Mouse (Mus musculus) spleen, postnatal 36 days (tissue): ENCODE results near the gene Rab11b.

Experiments used
- DNase-seq, 2 experiments: peaks; one replicate each; pipeline ENCODE4 v3.0.0; 2022; ENCODE audit warnings: low spot score in 2 of 2, mixed read lengths in 1 of 2

The Rab11b gene

DNA sequence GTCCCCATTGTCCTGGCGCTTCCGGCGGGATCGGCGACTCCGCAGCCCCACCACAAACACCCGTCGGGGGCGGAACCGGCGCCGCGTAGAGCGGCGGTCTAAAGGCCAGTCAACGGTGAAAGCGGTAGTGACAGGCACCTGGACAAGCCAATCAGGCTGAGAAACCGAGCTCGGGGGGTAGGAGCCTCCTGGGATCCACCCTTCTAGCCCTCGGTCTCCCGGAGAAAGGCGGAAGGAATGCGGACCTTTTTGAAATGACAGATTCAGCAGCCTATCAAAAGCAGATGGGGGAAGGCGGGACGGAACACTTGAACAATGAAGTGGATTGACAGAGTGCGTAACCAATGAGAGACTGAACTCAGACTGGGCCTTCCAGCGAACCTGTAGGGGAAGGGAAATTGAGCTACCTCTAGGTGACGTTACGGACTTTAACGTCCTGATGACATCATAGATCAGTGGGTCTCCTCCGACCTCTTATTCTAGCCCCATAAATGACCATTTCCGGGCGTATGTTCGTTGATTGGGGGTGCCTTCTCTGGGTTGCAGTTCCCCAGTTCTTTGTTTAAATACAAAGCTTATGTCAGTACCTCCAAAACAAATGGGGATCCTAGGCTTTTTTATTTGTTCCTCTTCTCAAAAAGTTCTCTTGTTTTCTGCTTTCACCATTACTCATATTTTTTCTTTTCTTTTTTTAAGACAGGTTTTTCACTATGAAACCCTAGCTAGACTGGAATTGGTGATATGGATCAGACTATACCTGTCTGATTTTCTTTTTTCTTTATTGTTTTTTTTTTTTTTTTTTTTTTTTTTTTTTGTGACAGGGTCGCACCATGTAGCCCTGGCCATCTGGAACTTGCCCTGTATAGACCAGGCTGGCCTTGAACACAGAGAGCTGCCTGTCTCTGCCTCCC is at the start of gene Rab11b:
Gene Rab11b (minus strand): TSS at position 276 of the 911 bp plus-strand sequence.
- peak; percentile 100 for DNase-seq

DNA sequence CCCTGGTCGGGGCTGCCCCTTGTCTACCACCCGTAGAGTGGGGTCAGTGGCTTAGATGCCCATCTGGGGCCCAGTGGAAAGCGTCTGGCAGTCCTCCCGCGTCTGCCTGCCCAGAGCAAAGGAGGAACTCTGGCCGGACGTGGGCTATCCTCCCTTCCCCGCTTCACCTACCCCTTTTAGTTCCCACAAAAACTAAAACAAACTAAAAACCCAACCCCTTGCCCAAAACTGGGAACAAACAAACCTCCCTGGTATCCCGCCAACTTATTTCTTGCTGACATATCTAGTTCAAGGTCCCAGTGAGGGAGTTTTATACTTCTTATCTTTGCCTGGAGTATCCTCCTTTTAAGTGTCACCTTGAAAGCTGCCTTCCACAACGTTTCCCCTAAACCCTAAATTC is 47.9 kb upstream of the Rab11b start:
- no peak for DNase-seq

DNA sequence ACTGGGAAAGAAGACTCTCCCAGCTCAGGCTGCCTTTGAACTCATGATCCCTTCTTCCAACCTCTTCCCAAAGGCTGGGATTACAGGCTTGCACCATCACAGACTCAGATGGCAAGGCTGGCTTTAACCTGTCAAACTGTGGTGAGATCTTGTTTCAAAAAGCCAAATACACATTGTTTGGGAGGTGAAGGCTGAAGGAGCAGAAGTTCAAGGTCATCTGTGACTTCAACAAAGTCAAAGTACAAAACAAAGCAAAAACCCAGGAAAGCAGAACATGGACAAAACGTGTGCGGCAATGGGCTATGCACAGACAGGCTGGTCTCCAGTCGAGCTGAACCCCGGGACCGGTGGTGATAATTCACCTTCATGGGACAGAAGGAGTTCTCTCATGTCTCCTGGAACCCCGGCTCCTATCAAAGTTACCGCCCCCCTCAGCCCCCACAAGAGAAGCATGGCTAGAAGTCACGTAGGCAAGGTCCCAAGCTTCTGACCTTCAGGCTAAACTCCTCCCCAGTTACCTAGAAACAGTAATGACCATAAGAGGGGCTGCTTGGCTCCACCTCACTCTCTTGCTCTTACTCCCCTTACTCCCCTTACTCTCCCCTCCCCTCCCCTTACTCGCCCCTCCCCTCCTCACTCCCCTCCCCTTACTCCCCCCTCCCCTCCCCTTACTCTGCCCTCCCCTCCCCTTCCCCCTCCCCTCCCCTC is 47.0 kb upstream of the Rab11b start:
- DNase-seq: no peak

DNA sequence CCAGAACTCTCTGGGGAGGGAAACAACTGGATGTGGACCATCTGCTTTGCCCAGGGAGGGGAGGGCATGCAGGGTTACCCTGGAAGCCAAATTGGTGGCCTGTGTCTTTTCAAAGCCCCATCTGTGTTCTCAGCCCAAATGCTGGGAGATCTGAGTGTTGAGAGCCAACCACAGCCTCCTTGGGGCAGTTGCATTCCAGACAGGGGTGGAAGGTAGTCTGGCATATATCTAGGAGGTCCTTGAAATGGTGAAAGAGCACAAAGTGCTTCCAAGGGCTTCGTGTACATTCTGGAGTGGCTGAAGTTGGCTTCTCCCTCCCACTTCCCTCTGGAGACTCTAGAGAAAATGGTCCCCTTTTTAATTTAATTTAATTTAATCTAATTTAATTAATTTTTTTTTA is 44.4 kb upstream of the Rab11b start:
- DNase-seq: no peak

DNA sequence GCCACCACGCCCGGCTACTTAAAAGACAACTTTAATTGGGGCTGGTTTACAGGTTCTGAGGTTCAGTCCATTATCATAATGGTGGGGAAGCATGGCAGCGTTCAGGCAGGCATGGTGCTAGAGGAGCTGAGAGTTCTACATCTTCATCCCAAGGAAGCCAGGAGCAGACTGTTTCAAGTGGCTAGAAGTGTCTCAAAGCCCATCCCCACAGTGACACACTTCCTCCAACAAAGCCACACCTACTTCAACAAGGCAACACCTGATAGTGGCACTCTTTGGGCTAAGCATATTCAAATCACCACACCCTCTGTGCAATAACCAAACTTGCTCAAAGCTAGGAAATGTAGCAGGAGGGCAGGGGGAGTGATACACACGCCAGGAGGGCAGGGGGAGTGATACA is 43.9 kb upstream of the Rab11b start:
- no peak for DNase-seq

DNA sequence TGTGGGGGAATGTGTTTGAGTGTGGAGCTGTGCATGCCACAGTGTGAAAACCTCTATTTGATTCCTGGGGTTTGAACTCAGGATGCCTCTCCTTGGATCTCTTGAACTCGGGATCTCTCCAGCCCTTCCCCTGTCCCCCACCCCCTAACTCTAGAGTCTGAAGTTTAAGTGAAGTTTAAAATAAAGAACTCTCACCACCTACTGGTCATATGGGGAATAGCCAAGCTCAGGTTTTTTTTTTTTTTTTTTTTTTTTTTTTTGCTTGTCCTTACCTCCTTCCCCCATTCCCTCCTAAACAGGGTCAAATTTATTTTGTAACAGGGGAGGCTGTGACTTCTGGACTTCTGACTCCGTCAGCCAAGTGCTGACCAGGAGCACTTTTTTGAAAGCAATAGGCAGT is 41.9 kb upstream of the Rab11b start:
- no peak for DNase-seq

DNA sequence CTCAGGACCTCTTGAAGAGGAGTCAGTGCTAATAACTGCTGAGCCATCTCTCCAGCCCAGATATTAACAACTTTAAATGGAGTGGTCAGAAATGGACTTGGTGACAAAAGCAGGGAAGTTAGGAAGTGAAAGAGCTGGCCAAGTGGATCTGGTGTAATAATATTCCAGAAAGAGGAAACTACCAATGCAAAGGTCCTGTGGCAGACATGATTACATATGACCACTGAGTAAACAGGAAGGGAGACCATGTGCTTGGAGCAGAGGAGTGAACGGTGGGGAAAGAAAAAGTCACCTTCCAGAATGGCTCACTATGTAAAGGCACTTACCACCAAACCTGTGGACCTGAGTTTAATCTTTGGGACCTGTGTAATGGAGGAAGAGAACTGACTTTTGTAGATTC is 38.9 kb upstream of the Rab11b start:
- DNase-seq: no peak

DNA sequence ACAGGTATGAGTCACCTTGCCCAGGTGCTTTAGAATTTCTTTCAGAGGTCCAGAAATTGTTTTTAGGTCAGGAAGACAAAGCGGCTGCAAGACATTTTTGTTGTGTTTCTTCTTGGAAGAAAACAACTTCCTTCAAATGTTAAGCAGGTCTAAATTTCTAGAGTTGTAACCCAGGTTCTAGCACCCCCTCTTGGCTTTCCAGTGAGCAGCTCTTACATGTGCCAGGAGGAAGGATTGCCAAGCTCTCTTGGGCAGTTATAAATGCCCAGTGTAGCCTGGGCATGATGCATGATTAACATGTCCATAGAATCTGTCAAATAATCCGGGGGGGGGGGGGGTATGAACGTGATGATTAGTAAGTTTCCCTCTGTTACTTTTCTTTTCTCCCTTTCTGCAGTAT is 38.0 kb upstream of the Rab11b start:
- DNase-seq: no peak

DNA sequence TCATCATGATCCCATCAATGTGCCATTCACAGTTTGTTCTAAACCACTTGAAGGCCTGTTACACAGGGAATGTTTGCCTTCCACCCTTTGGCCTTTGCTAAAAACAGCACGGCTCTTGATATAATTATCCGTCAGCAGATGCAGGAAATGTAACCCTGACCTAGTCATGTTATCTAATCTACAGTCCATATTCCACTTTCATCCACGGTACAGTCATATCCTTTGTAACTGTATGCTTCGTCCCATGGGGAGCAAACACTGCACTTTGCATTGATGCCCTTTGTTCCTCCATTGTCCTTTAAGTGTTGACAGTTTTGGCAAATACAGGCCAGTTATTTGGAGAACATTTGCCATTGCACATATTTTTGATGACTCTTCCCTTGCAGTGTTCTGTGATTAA is 28.4 kb upstream of the Rab11b start:
- DNase-seq: no peak

DNA sequence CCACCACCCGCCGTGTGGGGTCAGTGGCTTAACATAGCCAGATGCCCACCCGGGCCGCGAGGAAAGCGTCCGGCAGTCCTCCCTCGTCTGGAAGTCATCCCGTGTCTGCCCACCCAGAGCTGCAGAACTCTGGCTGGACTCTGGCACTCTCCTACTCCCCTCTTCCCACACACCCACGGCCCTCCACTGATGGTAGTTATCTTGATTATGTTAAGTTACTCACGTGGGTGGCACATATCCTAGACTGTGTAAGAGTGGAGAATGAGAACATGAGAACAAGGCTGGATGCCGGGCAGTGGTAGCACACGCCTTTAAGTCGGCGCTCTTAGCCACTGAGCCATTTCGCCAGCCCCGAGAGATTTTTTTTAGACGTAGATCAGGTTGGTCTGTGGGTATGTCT is 26.0 kb upstream of the Rab11b start:
- DNase-seq: no peak

DNA sequence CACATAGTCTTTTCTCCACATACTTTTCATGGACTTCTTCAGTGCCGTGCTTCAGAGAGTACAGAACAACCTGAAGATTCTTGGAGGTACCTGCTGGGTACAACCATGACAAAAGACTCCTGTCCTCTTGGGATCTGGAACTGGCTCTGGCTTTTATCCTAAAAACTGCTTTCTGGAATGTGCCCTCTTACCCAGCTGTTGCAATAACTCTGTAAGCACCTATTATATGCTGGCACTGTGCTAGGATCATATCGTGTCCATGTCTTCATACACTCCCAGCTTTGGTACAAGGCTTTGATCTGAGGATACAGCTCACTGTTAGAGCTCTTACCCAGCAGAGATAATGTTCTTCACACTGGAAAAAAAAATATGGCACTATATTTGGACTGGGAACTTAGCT is 24.6 kb upstream of the Rab11b start:
- DNase-seq: no peak

DNA sequence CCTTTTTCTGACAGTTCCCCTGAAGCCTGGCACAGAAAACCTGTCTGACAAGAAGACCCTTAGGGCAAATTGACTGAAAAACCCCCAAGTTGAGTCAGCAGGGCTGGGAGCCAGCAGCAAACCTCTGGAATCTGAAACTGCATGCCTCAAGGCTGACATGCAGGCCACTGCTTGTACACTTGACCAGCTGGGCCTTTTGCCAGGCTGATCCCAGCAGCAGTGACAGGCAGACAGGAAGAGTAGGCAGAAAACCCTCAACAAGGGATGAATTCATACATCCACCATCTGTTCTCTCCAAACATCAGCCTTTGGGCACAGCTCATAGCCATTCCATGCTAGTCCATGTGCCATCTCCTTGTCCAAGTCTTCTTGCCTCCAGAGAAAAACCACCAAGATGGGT is 23.1 kb upstream of the Rab11b start:
- peak; percentile 29 to 36 for DNase-seq

DNA sequence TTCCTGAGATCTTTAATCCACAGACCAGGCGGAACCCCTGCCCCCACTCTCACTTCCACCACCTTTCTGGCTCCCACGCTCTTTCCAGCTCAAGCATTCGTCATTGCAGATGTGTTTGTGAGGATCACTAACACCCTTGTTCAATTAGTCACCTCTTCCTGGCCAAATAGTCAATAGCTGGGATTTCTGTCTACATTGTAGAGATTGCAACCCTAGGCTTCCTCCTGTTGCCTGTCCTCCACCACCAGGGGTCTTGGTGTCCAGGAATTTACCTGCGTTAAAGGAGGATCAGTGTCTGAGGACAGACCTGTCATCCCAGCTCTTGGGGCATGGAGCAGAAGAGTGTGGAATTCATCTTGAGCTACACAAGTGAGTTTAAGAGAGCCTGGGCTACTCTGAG is 21.7 kb upstream of the Rab11b start:
- DNase-seq: no peak

DNA sequence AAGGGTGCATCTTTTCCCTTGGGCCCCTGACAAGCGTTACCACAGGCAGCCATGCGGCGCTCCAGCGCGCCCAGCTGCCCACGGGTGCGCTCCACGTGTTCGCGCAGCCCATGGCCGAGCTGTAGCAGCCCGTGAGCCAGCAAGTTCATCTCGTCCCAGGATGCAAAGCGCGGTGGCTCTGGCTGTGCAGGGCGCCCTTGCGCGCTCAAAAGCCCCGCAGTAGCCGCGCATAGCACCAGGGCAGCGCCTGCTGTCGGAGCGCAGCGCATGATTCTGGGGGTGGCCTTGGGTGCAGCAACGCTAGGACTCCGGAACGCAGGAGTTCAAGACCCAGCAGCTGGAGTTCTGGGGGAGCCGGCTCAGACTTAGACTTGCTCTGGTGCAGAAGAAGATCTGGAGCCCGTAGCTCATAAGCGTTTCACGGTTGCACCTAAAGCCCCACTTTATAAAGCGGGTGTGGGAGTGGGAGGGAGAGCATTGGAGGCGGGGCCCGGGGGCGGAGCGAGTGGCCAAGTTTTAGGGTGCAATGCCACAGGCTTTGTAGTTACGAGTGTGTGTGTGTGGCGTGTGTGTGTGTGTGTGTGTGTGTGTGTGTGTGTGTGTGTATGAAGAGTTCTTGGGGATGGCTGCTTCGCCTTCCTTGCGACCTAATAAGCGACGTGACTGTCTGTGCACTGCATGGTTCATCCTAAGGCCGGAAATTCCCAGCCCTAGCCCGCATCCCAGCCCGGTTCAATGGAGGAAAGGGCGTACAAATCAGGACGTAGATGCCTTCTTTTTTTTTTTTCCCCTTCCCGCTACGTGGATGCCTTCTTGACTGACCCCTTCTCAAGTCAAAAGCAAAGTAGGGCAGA is 21.0 kb upstream of the Rab11b start, which contains the start of gene Angptl4:
Gene Angptl4 (minus strand): TSS at position 707 of the 854 bp plus-strand sequence.
- DNase-seq: peak; percentile 71 to 73

DNA sequence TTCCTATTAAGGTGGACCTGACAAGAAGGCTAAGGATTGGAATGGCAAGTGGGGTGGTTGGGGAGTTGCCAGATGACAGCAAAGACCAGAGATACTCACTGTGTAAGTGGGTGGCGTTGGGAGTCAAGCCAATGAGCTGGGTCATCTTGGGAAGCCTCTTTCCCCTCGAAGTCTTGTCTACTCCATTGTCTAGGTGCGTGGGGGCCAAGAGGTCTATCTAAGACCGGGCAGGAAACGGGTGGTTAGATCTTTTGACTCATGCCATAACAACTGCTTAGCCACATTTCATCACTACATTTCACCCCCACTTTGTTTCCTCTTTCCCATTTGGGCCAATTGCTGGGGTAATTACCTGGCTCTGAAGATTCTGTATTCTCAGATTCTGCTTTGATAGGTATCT is 20.1 kb upstream of the Rab11b start:
- DNase-seq: no peak

DNA sequence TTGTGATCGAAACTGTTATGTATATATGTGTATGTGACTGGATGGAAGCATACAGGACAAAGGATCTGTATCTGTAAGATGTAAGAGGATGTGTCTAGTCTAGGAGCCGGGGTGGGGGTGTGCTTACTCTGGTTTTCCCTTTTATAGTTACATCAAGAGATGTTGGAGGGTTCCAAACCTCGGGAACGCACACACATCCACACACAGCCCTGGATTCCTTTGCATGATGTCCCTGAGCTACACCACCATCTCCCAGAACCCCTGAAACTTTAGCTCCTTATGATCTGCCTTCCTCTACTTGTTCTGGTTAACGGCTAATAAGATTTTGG is 19.6 kb upstream of the Rab11b start:
- no peak for DNase-seq

DNA sequence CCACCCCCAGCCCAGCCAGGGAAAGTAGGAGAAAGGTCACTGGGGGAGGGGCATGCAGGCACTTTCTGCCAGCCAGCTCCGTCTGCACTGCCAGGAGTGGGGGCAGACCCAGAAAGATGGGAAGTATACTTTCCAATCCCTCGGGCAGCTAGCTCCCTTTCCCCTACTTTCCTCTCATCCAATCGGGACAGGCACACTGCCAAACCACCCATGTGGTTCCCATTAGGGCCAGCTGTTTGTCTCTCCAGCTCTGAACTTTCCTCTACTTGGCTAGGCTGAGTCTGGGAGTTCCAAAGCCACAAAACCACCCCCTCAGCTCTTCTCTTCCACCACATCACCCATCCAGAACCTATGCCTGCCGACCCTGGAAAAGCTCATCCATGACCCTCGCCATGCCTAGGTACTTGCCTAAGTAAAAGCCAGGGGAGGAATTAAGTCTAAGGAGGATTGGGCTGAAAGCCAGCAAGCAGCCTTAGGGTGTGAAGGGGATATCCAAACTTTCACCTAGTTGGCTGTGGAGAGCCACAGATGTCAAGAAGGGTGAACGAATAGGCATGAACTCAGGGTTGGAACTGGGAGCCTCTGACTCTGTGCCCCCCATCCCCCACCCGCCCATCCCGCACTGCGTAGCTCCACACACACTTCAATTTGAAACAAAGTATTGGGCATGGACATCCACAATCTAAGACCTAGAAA is 19.1 kb upstream of the Rab11b start:
- peak; percentile 45 to 52 for DNase-seq

DNA sequence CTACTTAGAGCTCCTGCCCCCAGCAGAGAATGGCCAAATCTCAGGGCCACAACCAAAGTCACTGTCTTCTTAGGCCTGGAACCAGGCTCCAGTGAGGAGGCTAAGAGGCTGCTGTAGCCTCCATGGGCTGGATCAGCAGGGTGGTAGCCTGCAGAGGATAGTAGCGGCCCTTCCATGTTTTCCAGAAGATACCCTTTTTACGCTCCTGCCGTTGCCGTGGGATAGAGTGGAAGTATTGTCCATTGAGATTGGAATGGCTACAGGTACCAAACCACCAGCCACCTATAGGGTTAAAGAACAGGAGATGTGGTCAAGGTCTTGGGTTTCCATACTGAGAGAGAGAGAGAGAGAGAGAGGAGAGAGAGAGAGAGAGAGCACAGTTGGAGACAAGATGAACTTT is 15.0 kb upstream of the Rab11b start:
- no peak for DNase-seq

DNA sequence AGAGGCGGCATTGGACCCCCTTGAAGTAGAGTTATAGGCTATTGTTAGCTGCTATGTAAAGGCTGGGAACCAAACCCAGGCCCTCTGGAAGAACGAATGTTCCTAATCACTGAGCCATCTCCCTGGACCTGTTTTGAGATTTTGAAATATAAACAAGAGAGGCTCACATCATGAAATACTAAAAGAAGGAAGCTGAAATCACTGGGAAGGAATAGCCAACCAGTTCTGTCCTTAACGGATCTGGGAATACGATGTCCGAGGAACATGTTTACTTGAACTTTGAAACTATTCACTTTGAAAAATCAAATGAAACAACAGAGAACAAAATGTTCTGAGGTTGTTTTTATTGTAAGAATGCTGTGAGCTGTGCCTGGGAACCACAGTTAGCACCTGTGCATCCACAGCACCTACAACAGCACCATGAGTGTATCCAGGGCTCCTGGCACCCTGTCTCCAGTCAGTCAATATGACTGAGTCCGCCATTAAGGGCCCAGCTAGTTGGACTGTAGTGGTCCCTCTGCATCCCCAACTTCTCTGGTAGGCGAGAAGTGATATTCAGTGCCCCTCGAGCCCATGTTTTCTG is 14.3 kb upstream of the Rab11b start:
- no peak for DNase-seq

DNA sequence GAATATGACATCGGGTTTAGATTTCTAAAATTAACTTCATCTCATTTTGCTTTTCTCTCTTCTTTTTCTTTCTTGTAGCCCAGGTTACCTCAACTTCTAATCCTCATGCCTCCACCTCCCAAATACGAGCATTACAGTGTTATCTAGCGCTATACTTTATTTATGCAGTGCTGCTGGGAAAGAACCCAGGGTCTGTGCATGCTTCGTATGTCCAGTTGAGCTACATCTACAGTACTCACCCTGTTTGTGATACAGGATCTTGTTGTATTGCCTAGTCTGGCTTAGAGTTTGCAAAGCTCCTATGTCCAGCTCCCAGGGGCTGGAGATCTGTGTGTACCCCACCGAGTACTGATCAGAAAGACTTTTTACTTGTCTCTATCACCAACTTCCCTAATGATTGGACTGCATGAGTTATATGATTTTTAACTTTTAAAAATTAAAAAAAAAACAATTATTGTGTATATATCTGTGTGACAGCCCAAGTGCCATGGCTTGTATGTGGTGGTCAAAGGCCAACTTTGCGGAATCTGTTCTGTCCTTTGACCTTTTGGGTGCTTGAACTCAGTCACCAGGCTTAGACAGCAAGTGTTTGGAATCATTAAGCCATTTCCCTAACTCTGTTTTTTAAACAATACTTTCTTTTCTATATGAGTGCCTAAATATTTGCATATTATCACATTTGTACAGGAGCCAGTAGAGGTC is 13.7 kb upstream of the Rab11b start:
- no peak for DNase-seq

DNA sequence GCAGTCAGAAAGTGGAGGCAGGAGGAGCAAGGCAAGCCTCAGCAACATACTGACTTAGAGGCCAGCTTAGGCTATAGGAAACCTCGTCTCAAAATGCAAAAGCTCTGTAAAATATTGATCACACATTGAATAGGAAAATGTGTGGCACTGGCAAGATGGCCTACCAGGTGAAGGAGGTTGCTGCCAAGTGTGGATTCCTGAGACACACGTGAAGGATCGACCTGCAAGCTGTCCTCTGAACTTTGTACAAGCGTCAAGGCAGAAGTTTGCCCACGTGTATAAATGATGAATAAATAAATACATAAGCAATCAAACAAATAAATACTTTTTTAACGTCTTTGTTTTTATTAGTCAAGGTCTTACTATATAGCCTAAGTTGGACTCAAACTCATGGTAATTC is 13.1 kb upstream of the Rab11b start:
- no peak for DNase-seq
